1 mouse cellular context compared by ENCODE assay signal in the genomic region with DNA sequence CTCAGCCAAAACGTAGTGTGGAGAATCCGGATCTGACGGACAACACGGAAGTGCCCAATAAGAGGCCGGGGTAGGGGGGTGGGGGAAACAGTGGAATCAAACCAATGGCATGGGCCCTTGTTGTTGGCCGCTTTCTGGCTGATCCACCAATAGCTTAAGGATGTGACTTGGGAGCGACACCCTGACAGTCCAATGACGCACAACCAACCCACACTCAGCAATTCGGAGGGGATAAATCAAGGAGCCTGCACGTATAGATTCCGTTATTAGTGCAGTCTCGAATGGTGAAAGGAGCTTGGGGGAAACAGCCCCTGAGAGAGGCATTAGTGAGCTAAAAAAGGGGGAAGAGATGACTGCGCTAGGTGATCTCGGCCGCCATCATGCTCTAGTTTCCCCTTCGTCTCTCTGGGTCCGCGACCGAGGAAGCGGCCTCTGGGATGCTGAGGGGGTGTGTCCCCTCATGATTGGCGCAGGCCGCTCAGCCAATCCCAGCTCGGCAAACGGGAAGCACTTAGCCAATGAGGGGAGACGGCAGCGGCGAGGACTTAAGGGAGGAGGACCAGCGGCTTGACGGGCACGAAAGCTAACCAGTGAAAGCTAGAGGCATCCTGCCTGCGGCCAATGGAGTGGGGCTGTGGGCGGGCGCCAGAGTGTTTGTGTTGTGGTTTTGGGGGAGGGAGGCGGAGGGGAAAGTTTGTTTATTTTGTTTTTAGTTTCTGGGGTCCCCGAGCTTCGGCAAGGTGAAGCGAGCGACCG.
TF ChIP-seq lines count a peak whose summit lies in the region.

A gene (plus strand): TSS at position 706 of the 756 bp plus-strand sequence.

TF ChIP-seq in CH12.LX, 34 proteins besides CTCF, POLR2A, EP300 and RAD21 (continued from another document):
- TF ChIP-seq CHD1 (IDR thresholded peaks at IDR 0.05; ENCODE audit: low read depth, low read length) = peak; percentile 45; the same call in 1 of the 2 replicates
- no peak for TF ChIP-seq JUND (conservative IDR thresholded peaks at IDR 0.05; ENCODE audit: low read depth, low read length)
- TF ChIP-seq ZNF384 (IDR thresholded peaks at IDR 0.05; ENCODE audit: low read depth, low read length) = no peak
- peak; percentile 81; the same call in 1 of the 2 replicates for TF ChIP-seq KAT2A (IDR thresholded peaks at IDR 0.05; ENCODE audit: insufficient replicate concordance, low read length)
- peak; percentile 68; the same call in 1 of the 2 replicates for TF ChIP-seq SIN3A (IDR thresholded peaks at IDR 0.05; ENCODE audit: low read length)
- peak; percentile 85 for TF ChIP-seq MAZ (IDR thresholded peaks at IDR 0.05; ENCODE audit: low read depth, low read length)
- peak; percentile 88 for TF ChIP-seq POLR2AphosphoS2 (IDR thresholded peaks at IDR 0.05; ENCODE audit: low read depth, low read length)
- no peak; the same call in 1 of the 2 replicates for TF ChIP-seq E2F4 (IDR thresholded peaks at IDR 0.05; ENCODE audit: insufficient replicate concordance, low read depth, low read length)
- peak; percentile 40; the same call in 1 of the 2 replicates for TF ChIP-seq MEF2A (IDR thresholded peaks at IDR 0.05; ENCODE audit: borderline replicate concordance, low read depth, low read length)
- TF ChIP-seq TBP (conservative IDR thresholded peaks at IDR 0.05; ENCODE audit: low read depth, low read length) = peak; percentile 98
- TF ChIP-seq MAX (IDR thresholded peaks at IDR 0.05; ENCODE audit: low read length) = 0 out of 2 replicates have a peak, but pooled peaks have one; percentile 70
- no peak for TF ChIP-seq ZC3H11A (IDR thresholded peaks at IDR 0.05; ENCODE audit: low read depth, low read length)
- peak; percentile 83 for TF ChIP-seq ZMIZ1 (IDR thresholded peaks at IDR 0.05; ENCODE audit: low read depth, low read length)
- no peak for TF ChIP-seq USF2 (conservative IDR thresholded peaks at IDR 0.05; ENCODE audit: low read depth, low read length)
- TF ChIP-seq PAX5 (IDR thresholded peaks at IDR 0.05; ENCODE audit: low read length) = no peak
- TF ChIP-seq MXI1 (IDR thresholded peaks at IDR 0.05; ENCODE audit: low read depth, low read length) = peak; percentile 61
- TF ChIP-seq GABPA (IDR thresholded peaks at IDR 0.05; ENCODE audit: insufficient replicate concordance, low read depth, low read length) = no peak
- peak; percentile 86 for TF ChIP-seq NELFE (IDR thresholded peaks at IDR 0.05; ENCODE audit: low read depth, low read length)
- 0 out of 2 replicates have a peak, but pooled peaks have one; percentile 45 for TF ChIP-seq MYC (IDR thresholded peaks at IDR 0.05; ENCODE audit: low read depth, low read length)
- TF ChIP-seq HCFC1 (IDR thresholded peaks at IDR 0.05; ENCODE audit: low read depth, low read length) = peak; percentile 81
